Mouse (Mus musculus): ENCODE data around the gene Vrk1. TPM values are rescaled to one million over a fixed set of nuclear protein-coding genes. Genes with fewer than 3 reads are reported as not detected.

Vrk1 gene
- total RNA-seq (2022) = 1 to 10 TPM; 6.9 to 9.5 (median 8.2) TPM

- DNase-seq (ENCODE audit: low spot score) = peak; percentile 98
Measured at GRCm38 (mm10) chr12:106010065-106010915, at the start of gene Vrk1. Gene Vrk1 (plus strand): TSS chr12:106010228.

GRCm38 (mm10) chr12:105960592-105961330 is 49.3 kb upstream of the Vrk1 start:
- no peak for DNase-seq (ENCODE audit: low spot score)

- DNase-seq (ENCODE audit: low spot score) = no peak
Measured at GRCm38 (mm10) chr12:105961667-105962066, 48.4 kb upstream of the Vrk1 start.

- DNase-seq (ENCODE audit: low spot score) = peak; percentile 84
Measured at GRCm38 (mm10) chr12:105962103-105963011, 47.7 kb upstream of the Vrk1 start.

DNA sequence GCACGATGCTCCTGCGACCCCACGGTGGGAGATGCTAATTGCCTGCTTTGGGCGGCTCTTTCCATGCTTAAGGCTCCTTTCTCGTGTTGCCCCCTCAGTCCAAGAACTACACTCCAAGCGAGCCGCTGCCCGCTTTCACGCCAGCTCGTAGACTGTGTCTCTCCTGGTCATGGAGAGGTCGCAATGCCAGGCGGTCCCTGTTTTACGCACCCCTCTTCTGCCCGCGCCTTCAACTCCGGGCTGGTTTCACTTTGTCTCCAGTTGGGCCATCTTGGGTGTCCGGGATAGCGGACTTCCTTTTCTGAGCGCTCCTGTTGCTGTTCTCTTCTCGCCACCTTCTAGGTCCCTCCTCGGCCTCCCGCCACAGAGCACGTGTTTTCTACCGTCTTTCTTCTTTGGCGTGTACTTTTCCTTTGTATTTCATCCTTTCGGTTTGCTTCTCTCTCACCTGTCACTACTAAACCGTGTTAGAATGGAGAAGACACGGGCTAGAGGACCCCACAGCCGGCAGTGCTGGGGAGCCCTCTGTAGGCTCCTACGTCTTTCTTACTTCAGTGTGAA is 46.9 kb upstream of the Vrk1 start:
- no peak for DNase-seq (ENCODE audit: low spot score)

GRCm38 (mm10) chr12:105966887-105967637 is 43.0 kb upstream of the Vrk1 start:
- no peak for DNase-seq (ENCODE audit: low spot score)

DNA sequence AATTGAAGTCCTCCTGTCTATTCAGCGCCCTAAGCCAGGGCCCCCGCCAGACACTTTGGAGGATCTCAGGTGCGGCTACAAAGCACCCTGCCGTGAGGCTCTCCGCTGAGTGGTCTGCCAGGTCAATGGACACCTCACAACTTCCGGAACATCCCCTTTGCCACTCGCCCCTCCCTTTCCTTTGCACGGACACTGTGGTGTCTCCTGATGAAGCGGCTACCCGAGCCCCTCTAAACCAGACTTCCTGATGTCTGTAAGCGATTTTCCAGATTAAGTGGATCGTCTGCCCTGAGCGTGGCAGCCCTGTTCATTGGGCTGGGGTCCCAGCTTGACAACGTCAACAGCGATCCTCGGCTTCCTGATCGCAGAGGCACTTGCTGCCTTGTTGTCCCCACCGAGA is 42.2 kb upstream of the Vrk1 start:
- no peak for DNase-seq (ENCODE audit: low spot score)

DNA sequence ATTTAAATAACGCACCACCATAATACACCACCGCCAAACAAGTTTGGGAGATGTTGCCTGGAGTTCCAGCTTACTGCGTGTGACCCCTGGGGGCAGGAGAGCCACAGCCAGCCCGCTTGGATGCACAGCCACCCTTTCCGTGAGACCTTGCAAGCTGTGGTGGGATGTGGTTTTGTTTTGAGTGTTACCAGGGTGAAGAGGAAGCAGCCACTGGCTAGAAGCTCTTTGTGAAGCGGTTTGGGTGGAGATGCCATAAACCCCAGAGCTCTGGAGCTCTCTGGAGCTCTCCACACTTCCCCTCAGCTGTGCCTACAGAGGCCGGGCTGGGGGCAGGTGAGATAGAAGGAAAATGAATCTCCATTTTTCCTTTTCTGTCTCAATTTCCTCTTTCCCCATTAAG is 38.8 kb upstream of the Vrk1 start:
- peak; percentile 24 for DNase-seq (ENCODE audit: low spot score)

- no peak for DNase-seq (ENCODE audit: low spot score)
Measured at GRCm38 (mm10) chr12:105972673-105973072, 37.4 kb upstream of the Vrk1 start.

- DNase-seq (ENCODE audit: low spot score) = no peak
Measured at GRCm38 (mm10) chr12:105973691-105974090, 36.3 kb upstream of the Vrk1 start.

GRCm38 (mm10) chr12:105974107-105974506 is 35.9 kb upstream of the Vrk1 start:
- DNase-seq (ENCODE audit: low spot score) = no peak

DNA sequence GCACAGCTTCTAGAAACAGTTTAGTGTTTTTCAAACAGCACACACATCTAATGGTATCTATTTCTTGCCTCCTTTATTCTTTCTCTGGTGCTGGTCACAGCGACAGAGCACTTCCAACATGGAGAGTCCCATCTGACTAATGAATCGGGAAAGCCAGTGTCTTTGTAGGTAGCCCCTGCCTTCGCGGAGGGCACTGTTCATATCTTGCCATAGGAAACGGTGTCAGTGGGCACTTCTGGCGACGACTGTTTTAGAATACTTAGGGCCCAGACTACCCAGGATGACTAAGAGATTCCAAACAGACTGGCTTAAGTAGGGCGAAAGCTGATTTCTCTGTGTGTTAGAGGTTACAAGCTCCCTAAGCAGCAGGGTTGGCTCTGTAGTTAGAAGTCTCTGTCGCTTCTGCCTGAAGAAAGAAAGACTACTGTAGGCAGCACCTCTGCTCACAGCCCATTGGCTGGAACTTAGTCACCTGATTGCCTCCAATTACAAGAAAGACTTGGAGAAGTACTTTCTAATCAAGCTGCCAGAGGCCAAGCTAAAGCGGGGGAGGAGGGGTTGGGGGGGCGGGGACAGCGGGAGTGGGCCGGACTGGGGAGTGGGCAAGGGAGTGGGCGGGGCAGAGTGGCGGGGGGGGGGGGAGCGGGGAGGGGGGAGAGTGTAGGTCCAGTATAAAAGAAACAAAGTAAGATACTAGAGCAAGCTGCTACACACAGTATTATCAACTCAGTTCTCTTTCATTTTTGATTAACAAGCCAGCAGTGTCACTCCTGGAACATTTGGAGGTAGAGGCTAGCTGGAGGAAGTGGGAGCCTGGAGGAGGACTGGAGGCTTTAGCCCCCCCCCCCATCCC is 28.7 kb upstream of the Vrk1 start:
- DNase-seq (ENCODE audit: low spot score) = peak; percentile 33

DNA sequence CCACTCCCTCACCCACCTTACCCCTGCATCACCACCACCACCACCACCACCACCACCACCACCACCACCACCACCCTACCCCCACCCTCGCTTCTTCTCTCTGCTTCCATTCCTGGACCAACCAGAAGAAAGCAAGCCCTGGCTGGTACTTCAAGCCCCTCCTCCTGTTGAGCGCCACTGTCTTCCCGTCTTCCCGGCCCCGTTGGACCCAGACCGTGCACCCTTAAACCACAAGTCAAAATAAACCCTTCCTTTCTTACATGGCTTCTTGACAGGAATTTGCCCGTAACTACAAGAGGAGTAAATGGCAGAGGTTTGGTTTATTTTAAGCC is 28.1 kb upstream of the Vrk1 start:
- no peak for DNase-seq (ENCODE audit: low spot score)

DNA sequence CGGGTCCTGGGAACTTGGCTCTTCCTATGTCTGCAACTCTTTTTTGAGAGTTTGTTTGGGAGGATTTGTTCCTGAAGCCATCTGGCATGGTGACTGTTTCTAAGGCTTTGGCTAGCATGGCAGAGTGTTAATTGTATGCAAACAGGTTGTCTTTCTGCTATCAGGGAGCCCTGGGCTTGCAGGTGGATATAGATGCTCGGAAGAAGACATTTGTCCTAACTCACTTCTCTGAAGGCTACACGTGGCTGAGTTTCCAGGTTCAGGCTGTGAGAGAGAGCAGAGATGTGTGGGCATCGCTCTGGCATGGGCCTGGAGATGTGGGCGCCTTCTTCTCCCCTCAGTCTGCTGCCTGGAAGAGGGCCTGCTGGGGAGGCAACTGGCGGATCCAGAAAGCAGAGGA is 27.4 kb upstream of the Vrk1 start:
- no peak for DNase-seq (ENCODE audit: low spot score)

GRCm38 (mm10) chr12:105983499-105983898 is 26.5 kb upstream of the Vrk1 start:
- no peak for DNase-seq (ENCODE audit: low spot score)

GRCm38 (mm10) chr12:105988434-105988833 is 21.6 kb upstream of the Vrk1 start:
- DNase-seq (ENCODE audit: low spot score) = no peak

GRCm38 (mm10) chr12:105992756-105993155 is 17.3 kb upstream of the Vrk1 start:
- DNase-seq (ENCODE audit: low spot score) = no peak

DNA sequence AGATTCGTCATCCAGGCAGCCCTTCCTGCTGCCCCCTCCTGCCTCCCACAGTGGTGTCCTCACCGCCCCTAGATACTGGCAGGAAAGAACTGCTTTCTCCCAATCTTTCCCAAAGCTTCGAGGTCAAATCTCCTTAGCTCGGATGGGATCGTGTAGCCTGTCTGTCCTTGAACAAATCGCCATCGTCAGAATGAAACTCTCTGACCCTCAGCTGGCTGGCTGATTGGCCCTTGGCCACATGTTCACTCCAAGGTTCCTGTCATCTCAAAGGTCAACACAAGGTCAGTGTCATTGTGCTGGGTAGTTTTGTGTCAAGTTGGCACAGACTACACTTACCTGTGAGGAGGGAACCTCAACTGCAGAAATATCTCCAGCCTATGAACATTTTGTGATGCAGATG is 16.7 kb upstream of the Vrk1 start:
- no peak for DNase-seq (ENCODE audit: low spot score)

GRCm38 (mm10) chr12:105995940-105996339 is 14.1 kb upstream of the Vrk1 start:
- no peak for DNase-seq (ENCODE audit: low spot score)

Measured in heart, adult 8-10 months (tissue).